Mouse (Mus musculus): Measurements from ENCODE around the gene Cisd1.
"Not testable (repeated sequence)": the region's sequence is repeated elsewhere in the genome, so short reads cannot be mapped to it uniquely, and the experiment has no call there.

Cisd1 gene

GRCm38 (mm10) chr10:71344579-71345143, at the start of gene Cisd1:
TSS of gene Cisd1 (minus strand) at chr10:71344954.
- in situ Hi-C loops (cut with MboI, MseI) = no loop called here

- in situ Hi-C loops (cut with MboI, MseI) = no loop called here
These were observed 44.6 kb upstream of the Cisd1 start for GRCm38 (mm10) chr10:71389311-71389710.

GRCm38 (mm10) chr10:71384159-71385044, 39.6 kb upstream of the Cisd1 start:
- in situ Hi-C loops (cut with MboI, MseI) = no loop called here

- in situ Hi-C loops (cut with MboI, MseI) = not testable (repeated sequence)
These were observed 38.8 kb upstream of the Cisd1 start for GRCm38 (mm10) chr10:71383552-71383924.

- in situ Hi-C loops (cut with MboI, MseI) = no loop called here
These were observed 38.3 kb upstream of the Cisd1 start for GRCm38 (mm10) chr10:71382858-71383551.

- in situ Hi-C loops (cut with MboI, MseI) = no loop called here
These were observed 37.4 kb upstream of the Cisd1 start for GRCm38 (mm10) chr10:71382109-71382508.

- in situ Hi-C loops (cut with MboI, MseI) = no loop called here
These were observed 36.8 kb upstream of the Cisd1 start for GRCm38 (mm10) chr10:71381471-71382033.

GRCm38 (mm10) chr10:71380406-71380805, 35.7 kb upstream of the Cisd1 start:
- in situ Hi-C loops (cut with MboI, MseI) = no loop called here

- in situ Hi-C loops (cut with MboI, MseI) = no loop called here
These were observed 31.3 kb upstream of the Cisd1 start for GRCm38 (mm10) chr10:71376014-71376413.

- in situ Hi-C loops (cut with MboI, MseI) = no loop called here
These were observed 29.0 kb upstream of the Cisd1 start for GRCm38 (mm10) chr10:71373706-71374105.

GRCm38 (mm10) chr10:71371881-71372280, 27.1 kb upstream of the Cisd1 start:
- in situ Hi-C loops (cut with MboI, MseI) = no loop called here

- in situ Hi-C loops (cut with MboI, MseI) = no loop called here
These were observed 24.7 kb upstream of the Cisd1 start for GRCm38 (mm10) chr10:71369466-71369865.

GRCm38 (mm10) chr10:71368128-71368940, 23.6 kb upstream of the Cisd1 start:
- in situ Hi-C loops (cut with MboI, MseI) = no loop called here

- in situ Hi-C loops (cut with MboI, MseI) = no loop called here
These were observed 19.1 kb upstream of the Cisd1 start for GRCm38 (mm10) chr10:71363858-71364257.

GRCm38 (mm10) chr10:71363440-71363839, 18.7 kb upstream of the Cisd1 start:
- in situ Hi-C loops (cut with MboI, MseI) = no loop called here

GRCm38 (mm10) chr10:71361836-71362562, 17.2 kb upstream of the Cisd1 start:
- in situ Hi-C loops (cut with MboI, MseI) = no loop called here

- in situ Hi-C loops (cut with MboI, MseI) = no loop called here
These were observed 16.3 kb upstream of the Cisd1 start for GRCm38 (mm10) chr10:71361044-71361443.

- in situ Hi-C loops (cut with MboI, MseI) = no loop called here
These were observed 10.2 kb upstream of the Cisd1 start for GRCm38 (mm10) chr10:71354947-71355346.

- in situ Hi-C loops (cut with MboI, MseI) = no loop called here
These were observed 9.1 kb upstream of the Cisd1 start for GRCm38 (mm10) chr10:71353850-71354249.

- in situ Hi-C loops (cut with MboI, MseI) = no loop called here
These were observed 6.5 kb upstream of the Cisd1 start for GRCm38 (mm10) chr10:71351301-71351700.

GRCm38 (mm10) chr10:71349290-71349689, 4.5 kb upstream of the Cisd1 start:
- in situ Hi-C loops (cut with MboI, MseI) = no loop called here

Data from T-helper 1 cell (primary cell).